Mouse (Mus musculus) cerebellum, adult 8-10 months (tissue): Measurements from ENCODE around the gene Gm10096.
"Not testable (repeated sequence)": the region's sequence is repeated elsewhere in the genome, so short reads cannot be mapped to it uniquely, and the experiment has no call there.

Source experiments
- DNase-seq: peaks from one replicate; pipeline ENCODE4 v3.0.0; 2022

The Gm10096 gene

GRCm38 (mm10) chrX:28954602-28955001, at the start of gene Gm10096:
Gene Gm10096 (minus strand): TSS chrX:28954702.
- DNase-seq: not testable (repeated sequence)
